Mouse (Mus musculus) gastrocnemius, postnatal 14 days (tissue): ENCODE results near the gene Ormdl2. TPM values are rescaled to one million over a fixed set of nuclear protein-coding genes. Genes with fewer than 3 reads are reported as not detected.

Experiments used
- total RNA-seq, 2 experiments: library from RNA; stranded (reverse); gene quantifications; 2 replicates each; pipeline ENCODE4 v1.2.3; 2021

Ormdl2 gene
- total RNA-seq, 2 experiments from 2014 or later, result 5.8 to 6.3 TPM

Other genes starting within 250 kb of the Ormdl2 start
- gene Erbb3, start 232.0 kb downstream of the Ormdl2 start, total RNA-seq, result 1 to 10 TPM; 4.8 to 7.2 TPM
- gene Rps26, start 194.9 kb downstream of the Ormdl2 start, total RNA-seq, result 100 to 1,000 TPM; 455 to 537 TPM
- under 1 TPM; 0.25 to 0.58 TPM for gene Ikzf4, start 175.7 kb downstream of the Ormdl2 start, total RNA-seq
- 10 to 100 TPM; 11.8 to 12.8 TPM for gene Suox, start 147.6 kb downstream of the Ormdl2 start, total RNA-seq
- gene Rab5b, start 125.4 kb downstream of the Ormdl2 start, total RNA-seq, result 10 to 100 TPM; 75.2 to 78.2 TPM
- gene Pmel, start 117.5 kb downstream of the Ormdl2 start, total RNA-seq, result 1 to 10 TPM in 1 of 2 experiments, under 1 TPM in 1; 0.71 to 1.2 TPM
- gene Cdk2, start 116.6 kb downstream of the Ormdl2 start, total RNA-seq, result 1 to 10 TPM; 7.5 to 8.5 TPM
- 10 to 100 TPM in 1 of 2 experiments, 1 to 10 TPM in 1; 8.3 to 10.8 TPM for gene Dgka, start 76.8 kb downstream of the Ormdl2 start, total RNA-seq
- gene Pym1, start 73.8 kb downstream of the Ormdl2 start, total RNA-seq, result 10 to 100 TPM; 10.9 to 14.3 TPM
- 1 to 10 TPM; 3.2 TPM for gene Mmp19, start 30.7 kb downstream of the Ormdl2 start, total RNA-seq
- 10 to 100 TPM; 23.3 to 24.5 TPM for gene Dnajc14, start 17.6 kb downstream of the Ormdl2 start, total RNA-seq
- gene Tmem198b, start 17.3 kb downstream of the Ormdl2 start, total RNA-seq, result 1 to 10 TPM; 6.4 to 7.4 TPM
- 10 to 100 TPM; 33.3 to 36.3 TPM for gene Sarnp, start 4.3 kb downstream of the Ormdl2 start, total RNA-seq
- gene Gdf11, start 70.1 kb upstream of the Ormdl2 start, total RNA-seq, result 1 to 10 TPM; 6.7 to 7.1 TPM
- 100 to 1,000 TPM; 121 to 151 TPM for gene Cd63, start 79.3 kb upstream of the Ormdl2 start, total RNA-seq
- gene Rdh5, start 101.2 kb upstream of the Ormdl2 start, total RNA-seq, result 1 to 10 TPM; 5.6 to 7.7 TPM
- gene Bloc1s1, start 102.4 kb upstream of the Ormdl2 start, total RNA-seq, result 100 to 1,000 TPM; 174 to 181 TPM
- 10 to 100 TPM; 88.7 to 94.7 TPM for gene Itga7, start 112.2 kb upstream of the Ormdl2 start, total RNA-seq
- gene Mettl7b, start 139.3 kb upstream of the Ormdl2 start, total RNA-seq, result under 1 TPM in 1 of 2 experiments, not detected in 1; 0.16 TPM
- not detected for gene Olfr9, start 167.8 kb upstream of the Ormdl2 start, total RNA-seq
- not detected for gene Olfr763, start 189.1 kb upstream of the Ormdl2 start, total RNA-seq
- not detected for gene Olfr764-ps1, start 218.3 kb upstream of the Ormdl2 start, total RNA-seq
- gene Olfr765, start 228.4 kb upstream of the Ormdl2 start, total RNA-seq, result not detected
- not detected for gene Olfr766-ps1, start 247.3 kb upstream of the Ormdl2 start, total RNA-seq